Mouse (Mus musculus) natural killer cell, adult 2 months (primary cell): ENCODE results near the gene Ist1.

Source experiments
- DNase-seq, 2 experiments: peaks; one replicate each; pipeline ENCODE4 v3.0.0; 2022; ENCODE audit warnings: low spot score in 2 of 2

Ist1 gene

GRCm38 (mm10) chr8:109693146-109693900 lies at the start of gene Ist1:
Gene Ist1, minus strand, starts transcription at chr8:109693260.
- DNase-seq, result peak; percentile 98

DNA sequence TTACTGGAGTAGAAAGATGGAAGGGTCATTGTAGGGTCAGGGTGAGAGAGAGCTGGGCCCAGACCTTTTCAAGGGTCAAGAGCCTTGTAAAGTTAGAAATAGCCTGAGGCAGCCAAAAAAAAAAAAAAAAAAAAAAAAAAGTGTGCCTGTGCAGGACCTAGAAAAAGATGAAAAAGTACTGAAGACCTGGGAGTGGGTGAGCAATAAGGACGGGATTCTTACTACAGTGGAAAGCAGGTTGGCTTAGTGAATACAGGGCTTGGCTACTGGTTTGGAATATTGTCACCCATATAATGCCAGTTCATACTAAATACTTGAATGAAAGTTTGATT lies 45.0 kb upstream of the Ist1 start:
- no peak for DNase-seq

GRCm38 (mm10) chr8:109737237-109738048 lies 44.4 kb upstream of the Ist1 start, which contains the start of gene Atxn1l:
Gene Atxn1l, minus strand, starts transcription at chr8:109737739.
- DNase-seq, result peak; percentile 80 to 84

DNA sequence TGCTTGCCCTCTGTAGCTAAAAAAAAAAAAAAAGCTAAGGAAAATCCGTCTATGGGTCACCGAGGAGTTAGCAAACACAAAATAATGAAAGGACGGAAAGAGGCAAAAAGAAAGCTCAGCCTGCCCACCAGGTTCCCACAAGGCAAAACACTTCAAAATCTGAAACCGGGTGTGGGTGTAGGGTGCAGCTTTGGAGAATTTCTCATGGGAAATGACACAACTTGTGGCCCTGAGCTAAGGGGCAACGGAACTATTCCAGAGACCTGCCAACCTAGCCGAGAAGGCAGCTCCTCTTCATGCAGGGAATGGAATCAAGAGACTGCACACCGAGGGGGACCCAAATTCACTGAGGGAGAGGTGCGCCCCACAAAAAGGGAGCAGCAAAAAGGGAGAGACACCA lies 43.8 kb upstream of the Ist1 start:
- no peak for DNase-seq

DNA sequence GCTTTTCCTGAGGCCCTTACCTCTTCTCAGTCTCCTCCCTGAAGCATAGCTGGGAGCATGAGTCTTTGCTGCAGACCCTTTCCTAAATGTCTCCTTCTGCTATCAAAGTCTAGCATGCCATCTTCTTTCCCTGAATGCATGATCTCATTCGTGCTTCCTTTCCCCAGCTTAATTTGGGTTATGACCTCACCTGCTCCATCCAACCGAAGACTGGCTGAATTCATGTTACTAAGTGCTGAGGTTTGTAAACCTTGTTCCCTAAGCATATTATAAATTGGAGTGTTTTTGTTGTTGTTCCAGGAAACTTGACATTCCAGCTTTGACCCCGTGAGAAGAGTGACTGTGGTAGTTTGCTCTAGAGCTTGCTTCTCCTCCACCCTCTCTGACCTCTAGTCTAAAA lies 41.0 kb upstream of the Ist1 start:
- DNase-seq, result no peak

DNA sequence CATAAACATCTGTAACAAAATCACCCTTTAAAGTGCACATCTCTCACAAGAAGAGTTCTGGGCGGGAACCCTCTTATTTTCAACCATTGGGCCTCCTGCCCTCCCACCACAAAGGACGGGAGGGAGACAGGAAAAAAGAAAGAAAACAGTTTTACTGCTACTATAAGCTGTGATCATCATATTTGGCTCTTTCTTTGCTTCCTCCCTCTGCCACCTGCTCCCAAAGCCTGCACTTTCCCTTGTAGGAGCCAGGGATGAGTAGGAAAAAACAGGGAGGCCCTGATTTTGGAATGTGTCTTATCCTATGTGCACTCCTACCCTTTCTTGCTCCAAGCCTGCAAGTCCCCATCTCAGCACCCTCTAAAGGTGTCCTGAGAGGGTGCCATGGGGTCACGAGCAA lies 38.0 kb upstream of the Ist1 start:
- DNase-seq, result no peak

DNA sequence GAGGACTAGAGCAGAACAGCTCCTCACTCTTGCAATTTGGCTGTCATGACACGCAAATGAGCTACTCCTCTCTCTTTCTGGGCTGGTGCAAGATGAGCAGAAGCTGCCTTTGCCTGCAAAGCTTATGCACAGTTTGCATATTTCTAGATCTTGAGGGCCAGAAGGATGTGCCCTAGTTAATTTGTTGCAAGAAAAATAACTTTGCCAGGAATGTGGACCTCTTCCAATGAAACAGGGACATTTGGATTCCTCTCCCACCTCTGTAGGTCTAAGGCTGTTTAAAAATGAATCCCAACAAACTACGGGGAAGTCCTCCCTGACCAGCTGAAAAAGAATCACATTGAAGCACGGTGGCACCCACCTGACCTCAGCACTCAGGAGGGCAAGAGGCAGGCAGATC lies 32.0 kb upstream of the Ist1 start:
- no peak for DNase-seq

DNA sequence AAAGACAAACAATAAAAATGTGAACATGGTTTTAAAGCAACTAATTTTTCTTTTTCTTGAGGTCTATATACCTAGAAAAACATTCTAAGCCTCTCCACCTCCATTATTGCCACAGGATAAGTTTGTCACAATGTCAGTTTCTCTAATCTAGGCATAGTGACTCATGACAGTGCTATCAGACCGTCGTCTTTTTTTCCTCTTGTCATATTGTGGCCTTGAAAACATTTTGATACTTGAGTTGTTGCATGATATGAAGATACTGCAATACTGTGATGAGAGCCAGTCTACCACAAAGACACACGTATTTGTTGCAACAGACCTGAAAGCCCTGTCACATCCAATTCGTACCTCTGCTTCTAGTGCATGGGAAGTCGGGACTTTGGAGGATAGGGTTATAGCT lies 21.9 kb upstream of the Ist1 start:
- DNase-seq, result no peak

DNA sequence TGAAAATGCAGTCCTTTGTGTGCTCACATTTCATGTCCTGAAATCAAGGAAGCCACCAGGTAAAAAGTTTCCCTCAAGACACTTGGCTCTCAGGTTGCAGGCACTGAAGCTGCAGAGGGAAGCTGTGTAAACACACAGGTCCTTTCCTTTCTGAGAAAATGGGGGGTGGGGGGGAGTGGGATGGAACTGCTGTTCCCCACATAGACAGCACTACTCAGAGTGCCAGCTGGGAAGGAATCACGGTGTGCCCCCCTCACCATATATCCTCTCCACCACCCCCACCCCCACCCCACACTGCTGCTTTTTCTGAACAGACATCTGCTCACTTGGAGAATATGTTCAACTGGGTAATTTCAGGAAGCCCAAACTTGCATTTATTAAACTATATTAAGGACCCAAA lies 19.5 kb upstream of the Ist1 start:
- DNase-seq, result no peak

GRCm38 (mm10) chr8:109707921-109708320 lies 14.9 kb upstream of the Ist1 start:
- DNase-seq, result no peak

DNA sequence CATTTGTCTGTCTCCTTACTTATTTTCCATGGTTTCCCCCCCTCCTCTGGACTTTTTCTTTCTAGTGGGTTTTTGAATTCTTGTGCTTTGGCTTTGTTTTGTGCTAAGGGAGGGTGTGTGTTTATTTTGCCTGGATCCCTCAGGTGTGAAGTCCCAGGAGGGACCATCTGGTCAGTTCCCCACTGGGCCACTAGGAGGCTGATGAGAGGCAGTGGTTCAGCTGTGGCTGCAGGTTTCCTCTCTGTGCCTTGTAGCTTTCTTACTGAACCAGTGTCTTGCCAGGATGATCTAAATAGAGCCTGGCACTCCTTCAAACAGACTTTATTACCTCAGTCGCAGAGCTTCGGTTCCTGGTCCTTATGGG lies 13.8 kb upstream of the Ist1 start:
- peak; percentile 66 to 86 for DNase-seq

- no peak for DNase-seq
These were observed 13.2 kb upstream of the Ist1 start for GRCm38 (mm10) chr8:109706076-109706873.

GRCm38 (mm10) chr8:109705320-109706075 lies 12.4 kb upstream of the Ist1 start, which contains the start of gene Zfp821:
Gene Zfp821, plus strand, starts transcription at chr8:109705546.
- DNase-seq, result peak; percentile 67 to 86

GRCm38 (mm10) chr8:109704565-109705319 lies 11.7 kb upstream of the Ist1 start:
- DNase-seq, result peak; percentile 7 to 14

GRCm38 (mm10) chr8:109698477-109698876 lies 5.4 kb upstream of the Ist1 start:
- DNase-seq, result no peak

DNA sequence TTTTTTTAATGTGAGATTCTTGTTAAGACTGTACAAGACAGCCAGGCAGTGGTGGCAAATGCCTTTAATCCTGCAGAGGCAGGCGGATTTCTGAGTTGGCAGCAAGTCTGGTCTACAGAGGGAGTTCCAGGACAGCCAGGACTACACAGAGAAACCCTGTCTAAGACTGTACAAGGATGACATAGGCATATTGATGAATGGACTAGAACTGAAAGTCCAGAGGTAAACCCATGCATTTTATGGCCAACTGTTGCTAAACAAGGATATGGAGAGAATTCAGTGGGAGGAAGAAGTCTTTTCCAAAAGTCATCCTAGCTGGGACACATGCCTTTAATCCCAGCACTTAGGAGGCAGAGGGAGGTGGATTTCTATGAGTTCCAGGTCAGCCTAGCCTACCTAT lies 4.7 kb upstream of the Ist1 start:
- DNase-seq, result no peak

DNA sequence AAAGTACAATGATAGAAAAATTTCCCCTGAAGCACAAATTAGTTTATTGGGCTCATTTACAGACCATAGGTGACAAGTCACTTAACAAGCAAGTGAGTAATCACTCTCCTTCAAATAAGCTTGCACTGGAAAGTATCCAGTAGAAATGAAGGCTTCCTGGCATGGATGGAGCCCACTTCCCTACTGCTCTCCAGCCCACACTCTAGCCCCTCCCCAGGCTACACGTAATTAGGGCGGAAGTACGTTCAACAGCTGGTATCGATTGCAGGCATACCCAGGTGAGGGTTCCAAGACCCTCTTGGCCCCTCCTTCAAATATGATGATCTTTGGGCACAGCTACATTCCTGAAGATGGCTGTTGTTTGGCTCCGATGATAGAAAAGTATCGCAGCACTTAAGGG lies 1.1 kb upstream of the Ist1 start:
- DNase-seq, result no peak

- DNase-seq, result no peak
These were observed 466 bp downstream of the Ist1 start for GRCm38 (mm10) chr8:109692443-109693145.

DNA sequence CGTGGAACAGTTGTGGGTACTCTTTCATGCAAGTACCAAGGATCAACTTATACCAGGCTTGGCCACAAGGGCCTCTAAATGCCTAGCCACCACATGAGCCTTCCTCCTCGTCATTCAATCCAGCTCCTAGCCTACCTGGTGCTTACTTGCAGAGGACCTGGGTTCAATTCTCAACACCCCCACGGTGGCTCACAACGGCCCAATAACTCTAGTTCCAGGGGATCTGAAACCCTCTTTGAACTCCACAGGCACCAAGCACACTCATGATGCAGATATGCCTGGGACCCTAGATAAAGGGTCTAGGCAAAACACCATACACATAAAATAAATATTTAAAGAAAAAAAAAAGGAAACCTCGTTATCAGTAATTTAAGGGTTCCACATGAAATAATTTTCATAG lies 1.3 kb downstream of the Ist1 start:
- peak; percentile 19 to 36 for DNase-seq

GRCm38 (mm10) chr8:109687248-109687647 lies 5.8 kb downstream of the Ist1 start:
- no peak for DNase-seq
